Mouse (Mus musculus) cortical plate, adult 2 months (tissue): Measurements from ENCODE around the gene Nr2f1.

Source experiments
- CTCF ChIP-seq: fragments of 200-500 bp; IDR thresholded peaks from 2 replicates; pipeline ENCODE4 v1.5.1; 2011; ENCODE audit warnings: mild to moderate bottlenecking, control low read depth, low read length; ENCODE audit not compliant: insufficient read depth; ENCODE audit errors: extremely low read depth
- POLR2A ChIP-seq: fragments of 200-500 bp; IDR thresholded peaks from 2 replicates; pipeline ENCODE4 v1.6.1; 2011; ENCODE audit warnings: mild to moderate bottlenecking, low read length, control low read depth; ENCODE audit not compliant: insufficient read depth; ENCODE audit errors: extremely low read depth

DNA sequence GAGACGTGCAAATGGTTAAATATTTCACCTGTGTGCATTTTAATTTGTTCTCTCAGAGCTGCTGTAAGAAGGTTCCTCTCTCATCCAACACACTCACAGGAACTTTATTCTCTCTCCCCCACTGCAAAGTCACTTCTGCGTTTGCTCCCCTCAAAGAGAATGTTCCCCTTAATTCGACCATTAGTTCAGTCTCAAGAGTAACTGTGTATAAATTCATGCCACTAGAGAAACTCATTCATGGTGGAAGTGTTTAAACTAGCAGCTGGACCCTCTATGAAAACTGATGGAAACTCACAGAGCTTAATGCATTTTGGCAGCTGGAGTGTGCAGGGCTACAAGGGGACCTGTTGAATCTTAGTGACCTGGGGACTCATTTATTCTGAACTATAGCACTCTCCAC, 26.7 kb downstream of the Nr2f1 start:
- no peak for TF ChIP-seq POLR2A
- no peak for TF ChIP-seq CTCF
